Mouse (Mus musculus): ENCODE results near the gene Nlk.
A peak's percentile ranks its signal among the peaks of the same experiment; 100 is the strongest.
"Not testable (repeated sequence)": the region's sequence is repeated elsewhere in the genome, so short reads cannot be mapped to it uniquely, and the experiment has no call there.

Nlk gene

GRCm38 (mm10) chr11:78678761-78679160 lies 18.4 kb downstream of the Nlk start:
- DNase-seq, result no peak

GRCm38 (mm10) chr11:78668647-78669046 lies 28.5 kb downstream of the Nlk start:
- DNase-seq, result no peak

GRCm38 (mm10) chr11:78664853-78665252 lies 32.3 kb downstream of the Nlk start:
- DNase-seq, result no peak

- DNase-seq, result peak; percentile 7
Measured at GRCm38 (mm10) chr11:78663916-78664315, 33.3 kb downstream of the Nlk start.

- DNase-seq, result no peak
Measured at GRCm38 (mm10) chr11:78649143-78649542, 48.0 kb downstream of the Nlk start.

- not testable (repeated sequence) for DNase-seq
Measured at GRCm38 (mm10) chr11:78648405-78648804, 48.8 kb downstream of the Nlk start.

- DNase-seq, result no peak
Measured at GRCm38 (mm10) chr11:78643746-78644145, 53.4 kb downstream of the Nlk start.

GRCm38 (mm10) chr11:78642151-78642550 lies 55.0 kb downstream of the Nlk start:
- DNase-seq, result no peak

GRCm38 (mm10) chr11:78641088-78641487 lies 56.1 kb downstream of the Nlk start:
- DNase-seq, result no peak

- DNase-seq, result no peak
Measured at GRCm38 (mm10) chr11:78632782-78633181, 64.4 kb downstream of the Nlk start.

- DNase-seq, result no peak
Measured at GRCm38 (mm10) chr11:78628871-78629270, 68.3 kb downstream of the Nlk start.

GRCm38 (mm10) chr11:78624377-78624776 lies 72.8 kb downstream of the Nlk start:
- peak; percentile 52 for DNase-seq

- DNase-seq, result no peak
Measured at GRCm38 (mm10) chr11:78621926-78622325, 75.2 kb downstream of the Nlk start.

- no peak for DNase-seq
Measured at GRCm38 (mm10) chr11:78620179-78620578, 77.0 kb downstream of the Nlk start.

- DNase-seq, result no peak
Measured at GRCm38 (mm10) chr11:78611273-78611672, 85.9 kb downstream of the Nlk start.

GRCm38 (mm10) chr11:78609657-78610056 lies 87.5 kb downstream of the Nlk start:
- DNase-seq, result no peak

- no peak for DNase-seq
Measured at GRCm38 (mm10) chr11:78604826-78605225, 92.3 kb downstream of the Nlk start.

- no peak for DNase-seq
Measured at GRCm38 (mm10) chr11:78602781-78603180, 94.4 kb downstream of the Nlk start.

- DNase-seq, result no peak
Measured at GRCm38 (mm10) chr11:78600926-78601590, 96.1 kb downstream of the Nlk start.

- DNase-seq, result peak; percentile 61
Measured at GRCm38 (mm10) chr11:78600496-78600895, 96.7 kb downstream of the Nlk start.

- DNase-seq, result peak; percentile 63
Measured at GRCm38 (mm10) chr11:78600051-78600450, 97.1 kb downstream of the Nlk start.

- peak; percentile 29 for DNase-seq
Measured at GRCm38 (mm10) chr11:78598763-78599415, 98.3 kb downstream of the Nlk start.

- no peak for DNase-seq
Measured at GRCm38 (mm10) chr11:78596750-78597149, 100.4 kb downstream of the Nlk start.

- no peak for DNase-seq
Measured at GRCm38 (mm10) chr11:78595773-78596172, 101.4 kb downstream of the Nlk start.

All from lung, postnatal 36 days (tissue).